Mouse (Mus musculus) T-cell, adult 2 months (primary cell): ENCODE measurements around the gene March1.
"Not testable (repeated sequence)": the region's sequence is repeated elsewhere in the genome, so short reads cannot be mapped to it uniquely, and the experiment has no call there.

Source experiments
- DNase-seq: peaks from one replicate; pipeline ENCODE4 v3.0.0; 2022; ENCODE audit warnings: low spot score

March1 gene

GRCm38 (mm10) chr8:66317824-66318223 is 700.1 kb downstream of the March1 start:
- no peak for DNase-seq

- DNase-seq: no peak
Observed at GRCm38 (mm10) chr8:66323045-66323807, 705.5 kb downstream of the March1 start.

GRCm38 (mm10) chr8:66326396-66326795 is 708.7 kb downstream of the March1 start:
- no peak for DNase-seq

- no peak for DNase-seq
Observed at GRCm38 (mm10) chr8:66332206-66332605, 714.5 kb downstream of the March1 start.

DNA sequence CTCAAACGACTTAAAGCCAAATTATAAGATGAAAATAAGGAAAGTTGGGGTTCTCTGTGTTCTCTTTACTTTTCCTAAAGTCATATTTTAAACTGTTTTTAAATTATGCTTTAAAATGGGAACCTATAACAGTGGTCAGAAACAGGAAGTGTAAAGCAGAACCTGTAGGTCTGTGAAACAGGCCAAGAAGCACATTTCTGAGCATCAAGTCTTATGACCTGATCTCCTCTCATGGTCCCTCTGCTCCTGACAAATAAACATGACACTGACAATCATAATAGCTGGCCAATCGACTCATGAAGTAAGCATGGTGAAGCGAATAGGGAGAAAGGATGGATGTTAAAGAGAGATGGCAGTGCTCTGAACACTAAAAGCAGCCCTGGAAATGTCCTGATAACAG is 716.6 kb downstream of the March1 start:
- DNase-seq: no peak

GRCm38 (mm10) chr8:66339551-66339950 is 721.9 kb downstream of the March1 start:
- no peak for DNase-seq

- DNase-seq: no peak
Observed at GRCm38 (mm10) chr8:66342928-66343327, 725.2 kb downstream of the March1 start.

- no peak for DNase-seq
Observed at GRCm38 (mm10) chr8:66362882-66363801, 745.4 kb downstream of the March1 start.

- no peak for DNase-seq
Observed at GRCm38 (mm10) chr8:66383694-66384373, 766.1 kb downstream of the March1 start.

DNA sequence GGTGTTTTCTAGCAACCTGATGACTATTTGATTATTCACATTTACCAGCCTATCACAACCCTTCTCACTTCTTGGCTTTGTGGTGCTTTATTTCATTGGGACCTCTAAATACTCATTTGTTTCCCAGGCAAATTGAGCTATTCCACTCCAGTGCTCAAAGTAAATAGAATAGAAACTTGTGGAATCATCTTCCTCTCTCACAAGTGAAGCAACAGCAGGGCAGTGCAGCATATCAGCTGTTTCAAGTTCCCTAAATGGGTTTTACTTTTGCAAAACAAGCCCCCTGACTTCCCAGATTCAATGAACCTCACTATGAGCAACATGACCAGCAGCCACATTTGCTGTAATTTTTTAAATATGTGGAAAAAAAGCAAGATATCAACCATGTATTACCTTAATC is 768.3 kb downstream of the March1 start:
- DNase-seq: no peak

- DNase-seq: no peak
Observed at GRCm38 (mm10) chr8:66388693-66389092, 771.0 kb downstream of the March1 start.

DNA sequence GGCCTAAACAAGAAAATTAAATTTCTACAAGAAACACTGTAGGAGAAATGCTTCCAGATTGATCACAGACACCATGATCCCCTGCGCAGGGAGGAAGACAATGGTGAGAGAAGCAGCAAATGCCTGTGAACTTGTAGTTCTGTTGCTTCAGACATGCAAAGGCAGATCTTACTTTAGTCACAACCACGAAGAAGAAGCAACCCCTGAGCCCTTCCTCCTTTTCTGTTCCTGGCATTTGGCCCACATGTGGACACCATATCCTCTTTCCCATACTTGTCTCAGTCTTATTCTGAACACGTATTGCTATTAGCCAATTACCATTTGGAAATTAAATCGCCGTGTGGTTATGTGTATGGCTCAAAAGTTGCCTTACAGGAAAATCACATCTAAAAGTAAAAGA is 773.9 kb downstream of the March1 start:
- DNase-seq: no peak

DNA sequence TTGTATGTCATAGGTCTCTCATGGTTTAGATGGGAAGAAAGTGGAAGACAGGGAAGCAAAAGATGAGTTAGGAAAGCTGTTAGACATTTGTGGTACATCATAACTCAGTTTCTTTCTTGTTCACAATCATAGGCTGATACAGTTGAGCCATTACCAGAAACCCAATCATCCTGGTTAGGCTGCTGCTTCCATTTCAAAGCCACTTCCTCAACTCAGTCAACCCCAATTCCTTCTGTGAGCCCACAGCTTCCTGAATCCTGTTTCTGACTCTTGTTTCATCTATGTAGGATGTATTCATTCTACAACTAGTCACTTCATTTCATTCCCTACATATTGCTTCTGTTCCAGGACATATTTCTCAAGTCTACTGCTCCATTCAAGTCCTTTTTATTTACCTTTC is 775.2 kb downstream of the March1 start:
- no peak for DNase-seq

DNA sequence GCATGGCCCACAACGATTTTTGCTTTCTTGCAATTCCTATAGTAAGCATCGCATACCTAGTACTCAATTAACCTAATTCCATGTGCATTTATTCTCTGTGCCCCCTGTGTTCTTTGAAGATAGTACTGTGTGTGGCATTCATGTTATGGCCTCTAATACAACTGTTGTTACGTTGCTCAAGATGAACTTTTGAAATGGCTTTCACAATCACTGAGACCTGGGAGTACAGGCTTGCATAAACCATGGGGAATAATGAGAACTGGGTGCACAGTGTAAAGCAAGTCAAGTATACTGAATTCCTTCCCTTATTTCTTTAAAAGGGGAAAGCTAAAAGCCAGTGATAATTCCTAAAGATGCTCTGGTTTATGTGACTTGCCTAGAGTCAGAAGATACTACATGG is 776.4 kb downstream of the March1 start:
- DNase-seq: no peak

DNA sequence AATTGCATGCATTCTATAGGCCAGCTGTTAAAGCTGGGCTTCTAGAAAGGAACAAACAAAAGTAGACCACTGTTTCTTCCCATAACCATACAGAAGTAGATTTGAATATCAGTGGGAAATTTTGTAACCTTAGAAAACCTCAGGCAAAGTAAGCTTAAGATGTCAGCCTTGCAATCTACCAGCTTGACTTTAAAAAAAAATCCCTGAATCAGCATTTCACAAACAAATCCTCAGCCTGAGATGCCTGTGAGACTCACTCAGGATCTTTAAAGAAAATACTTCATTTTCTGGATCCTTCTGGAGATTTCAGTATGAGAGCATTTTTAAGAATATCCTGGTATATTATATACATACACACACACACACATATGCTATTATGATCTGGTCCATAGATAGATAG is 780.1 kb downstream of the March1 start:
- DNase-seq: no peak

DNA sequence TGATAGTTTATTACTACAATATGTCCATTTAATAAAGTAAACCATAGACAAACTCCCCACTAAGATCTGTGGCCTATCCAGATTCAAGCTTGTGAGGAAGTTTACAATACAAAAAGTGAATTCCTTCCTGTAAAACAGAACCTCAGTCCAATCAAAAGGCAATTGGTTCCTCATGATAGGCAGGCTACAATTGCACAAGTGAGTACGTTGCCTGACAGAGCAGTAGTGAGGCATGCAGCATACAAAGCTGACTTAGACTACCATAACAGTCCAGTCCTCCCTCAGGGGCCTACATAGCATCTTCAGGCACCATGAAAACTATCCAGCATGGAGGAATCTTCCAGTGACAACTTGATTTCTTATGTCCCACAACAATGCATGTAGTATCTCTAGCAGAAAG is 782.4 kb downstream of the March1 start:
- no peak for DNase-seq

GRCm38 (mm10) chr8:66404711-66405414 is 787.2 kb downstream of the March1 start:
- no peak for DNase-seq

GRCm38 (mm10) chr8:66405796-66406195 is 788.1 kb downstream of the March1 start:
- DNase-seq: not testable (repeated sequence)

- no peak for DNase-seq
Observed at GRCm38 (mm10) chr8:66406596-66407361, 789.1 kb downstream of the March1 start.

DNA sequence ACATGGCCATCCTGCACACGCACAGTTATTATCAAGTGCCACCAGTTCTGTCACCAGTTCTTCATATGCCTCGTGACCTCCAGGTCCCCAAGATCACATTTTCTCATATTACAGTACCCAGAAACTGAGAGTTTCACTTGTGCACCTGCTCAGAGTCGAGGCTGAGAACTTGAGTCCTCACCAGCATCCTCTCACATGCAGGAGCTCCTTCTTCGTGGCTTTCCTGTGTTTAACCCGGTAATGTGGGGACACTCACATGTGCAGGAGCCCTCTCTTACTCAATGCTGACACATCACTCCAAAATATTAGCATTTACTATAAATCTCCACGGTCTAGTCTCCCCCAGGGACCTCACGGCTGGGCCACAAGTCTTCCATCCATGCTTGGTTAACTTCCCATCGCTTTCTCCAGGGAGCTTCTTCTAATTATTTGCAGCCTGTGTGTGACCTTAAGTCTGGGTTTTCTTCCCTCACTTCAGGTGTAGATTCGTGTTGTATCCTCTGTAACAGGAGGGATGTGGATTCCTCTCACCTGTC is 792.4 kb downstream of the March1 start:
- no peak for DNase-seq

DNA sequence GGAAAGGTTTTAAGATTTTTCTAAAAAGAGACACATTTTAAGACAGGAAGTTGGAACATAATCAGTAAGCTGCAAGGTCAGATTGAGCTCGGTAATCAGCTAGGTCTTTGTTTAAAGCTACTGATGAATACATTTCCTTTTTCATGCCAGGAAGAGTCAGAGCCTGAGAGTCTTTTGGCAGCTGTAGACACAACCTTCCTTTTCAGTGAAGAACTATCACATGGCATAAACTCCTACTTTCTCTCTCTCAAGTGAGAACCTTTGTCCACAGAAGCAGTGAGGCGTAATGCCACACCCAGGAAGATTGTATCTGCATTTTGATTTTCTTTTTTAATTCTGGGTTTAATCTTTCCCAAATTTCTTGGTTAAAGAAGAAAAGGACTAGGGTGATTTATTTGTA is 795.4 kb downstream of the March1 start:
- DNase-seq: no peak
